Mouse (Mus musculus): ENCODE results near the gene Ntsr1.

DNA sequence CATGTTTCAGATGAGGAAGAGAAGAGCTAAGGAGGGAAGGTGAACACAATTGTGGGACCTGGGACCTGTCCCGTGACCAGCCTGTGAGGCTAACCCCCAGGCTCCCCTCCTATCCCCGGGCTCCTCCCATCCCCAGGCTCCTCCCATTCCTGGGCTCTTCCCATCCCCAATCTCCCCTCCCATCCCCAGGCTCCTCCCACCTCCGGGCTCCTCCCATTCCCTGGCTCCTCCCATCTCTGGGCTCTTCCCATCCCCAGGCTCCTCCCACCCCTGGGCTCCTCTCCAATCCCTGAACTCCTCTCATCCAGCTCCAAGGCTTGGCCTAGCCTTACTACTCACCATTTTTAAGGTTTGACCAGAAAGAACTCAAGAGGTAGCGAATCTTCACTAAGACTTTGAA, 23.0 kb downstream of the Ntsr1 start:
- TF ChIP-seq MAFK (IDR thresholded peaks at IDR 0.05; ENCODE audit: insufficient read depth, low read depth, low read length): no peak
- TF ChIP-seq ZC3H11A (IDR thresholded peaks at IDR 0.05; ENCODE audit: borderline replicate concordance, low read depth, low read length): no peak
- no peak for TF ChIP-seq HCFC1 (IDR thresholded peaks at IDR 0.05; ENCODE audit: borderline replicate concordance, insufficient read depth, low read length)
- TF ChIP-seq ZNF384 (IDR thresholded peaks at IDR 0.05; ENCODE audit: low read depth, low read length): no peak

Measured in ES-E14 (cell line).